Mouse (Mus musculus): ENCODE data around the gene Il16. TPM values are rescaled to one million over a fixed set of nuclear protein-coding genes. Genes with fewer than 3 reads are reported as not detected.

The Il16 gene
- total RNA-seq (2014; rRNA removed; ENCODE audit: low replicate concordance) (4.3 and 4.6 TPM in 2 replicates), polyA plus RNA-seq (2015; fragmentation: Nextera tagmentation; extraction: Ambion mirVana) (3.2 and 3.3 TPM in 2 replicates)

DNA sequence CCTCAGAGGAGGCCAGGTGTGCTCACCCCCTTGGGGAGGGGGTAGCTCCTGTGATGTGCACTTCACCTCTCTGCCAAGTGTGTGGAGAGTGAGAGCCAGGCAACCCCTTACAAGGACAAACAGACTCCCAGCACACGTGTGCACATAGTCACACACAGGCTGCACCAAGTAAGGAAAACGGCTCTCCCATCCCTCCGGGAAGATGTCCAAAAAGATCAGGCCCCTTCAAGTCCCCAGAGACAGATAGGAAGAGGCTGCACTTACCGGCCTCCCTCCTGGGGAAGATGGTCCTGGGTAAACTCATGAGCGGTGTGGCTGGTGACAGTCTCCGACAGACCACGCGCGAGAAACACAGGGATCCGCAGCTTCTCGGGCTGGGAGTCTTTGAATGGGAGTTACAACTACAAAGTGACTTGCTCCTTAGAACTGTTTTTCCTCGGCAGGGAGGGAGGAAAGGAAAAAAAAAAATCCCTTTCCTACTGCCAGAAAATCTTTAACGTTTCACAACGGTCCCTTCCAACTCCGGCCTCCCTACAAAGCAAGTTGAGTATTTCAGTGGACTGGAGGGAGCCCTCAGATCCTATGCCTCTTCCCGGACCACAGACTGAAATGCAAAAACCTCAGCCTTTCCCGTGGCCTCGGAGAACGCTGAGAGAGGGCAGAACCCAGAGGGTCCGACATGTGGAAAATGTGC lies at the start of gene Il16:
TSS of gene Il16 (minus strand) at position 314 of the 694 bp plus-strand sequence.
- ATAC-seq (ENCODE audit: insufficient read depth, low read depth) (peak; percentile 47), DNase-seq (ENCODE audit: low spot score) (no peak)
- Histone ChIP-seq H3K4me1 (ENCODE audit: control insufficient read depth, insufficient read depth) (peaks cover 4% of the 10 kb centered on the region; the same call in 1 of the 2 replicates), H3K9ac (replicated peaks; ENCODE audit: low read depth, low read length) (no peak within 1 kb of the TSS), H3K4me2 (ENCODE audit: low read depth, low read length) (peak within 1 kb of the TSS; percentile 47), H3K9me3 (replicated peaks; ENCODE audit: control insufficient read depth, low read length) (no peaks in the 10 kb centered on the region), H3K36me3 (replicated peaks; ENCODE audit: control insufficient read depth, insufficient read depth, low read length) (no peaks in the 10 kb centered on the region), H3K4me3 (ENCODE audit: low read depth, low read length) (peak within 1 kb of the TSS; percentile 26), H3K27me3 (ENCODE audit: control insufficient read depth, insufficient read depth, low read length) (0 out of 2 replicates have a peak, but pooled peaks cover 4% of the 10 kb centered on the region), H3K27ac (ENCODE audit: low read depth) (peak within 1 kb of the TSS; percentile 50)
- WGBS: 18% methylated on average over 20 of the region's 20 CpGs
- TF ChIP-seq EP300 (IDR thresholded peaks at IDR 0.05; ENCODE audit: low read depth) (no peak), CTCF (IDR thresholded peaks at IDR 0.05; ENCODE audit: low read depth) (no peak)

- no peaks in the 10 kb centered on the region for H3K4me1 ChIP-seq (ENCODE audit: control insufficient read depth, insufficient read depth)
- H3K27me3 ChIP-seq (ENCODE audit: control insufficient read depth, insufficient read depth, low read length): no peaks in the 10 kb centered on the region
- H3K9ac ChIP-seq (replicated peaks; ENCODE audit: low read depth, low read length): no peak within 1 kb of the TSS
- TF ChIP-seq CTCF (IDR thresholded peaks at IDR 0.05; ENCODE audit: low read depth) (no peak), EP300 (IDR thresholded peaks at IDR 0.05; ENCODE audit: low read depth) (no peak)
- peak; percentile 68 for ATAC-seq (ENCODE audit: insufficient read depth, low read depth)
- DNase-seq (ENCODE audit: low spot score): peak; percentile 36
- no peak within 1 kb of the TSS for H3K27ac ChIP-seq (ENCODE audit: low read depth)
- no peak within 1 kb of the TSS for H3K4me2 ChIP-seq (ENCODE audit: low read depth, low read length)
- H3K9me3 ChIP-seq (replicated peaks; ENCODE audit: control insufficient read depth, low read length): no peaks in the 10 kb centered on the region
- H3K36me3 ChIP-seq (replicated peaks; ENCODE audit: control insufficient read depth, insufficient read depth, low read length): no peaks in the 10 kb centered on the region
- 12% methylated on average over 14 of the region's 14 CpGs for WGBS
- H3K4me3 ChIP-seq (ENCODE audit: low read depth, low read length): no peak within 1 kb of the TSS
Measured at GRCm38 (mm10) chr7:83794705-83795104, 49.2 kb upstream of the Il16 start, which contains the start of gene Cfap161. Cfap161 (minus strand) TSS chr7:83794880.

DNA sequence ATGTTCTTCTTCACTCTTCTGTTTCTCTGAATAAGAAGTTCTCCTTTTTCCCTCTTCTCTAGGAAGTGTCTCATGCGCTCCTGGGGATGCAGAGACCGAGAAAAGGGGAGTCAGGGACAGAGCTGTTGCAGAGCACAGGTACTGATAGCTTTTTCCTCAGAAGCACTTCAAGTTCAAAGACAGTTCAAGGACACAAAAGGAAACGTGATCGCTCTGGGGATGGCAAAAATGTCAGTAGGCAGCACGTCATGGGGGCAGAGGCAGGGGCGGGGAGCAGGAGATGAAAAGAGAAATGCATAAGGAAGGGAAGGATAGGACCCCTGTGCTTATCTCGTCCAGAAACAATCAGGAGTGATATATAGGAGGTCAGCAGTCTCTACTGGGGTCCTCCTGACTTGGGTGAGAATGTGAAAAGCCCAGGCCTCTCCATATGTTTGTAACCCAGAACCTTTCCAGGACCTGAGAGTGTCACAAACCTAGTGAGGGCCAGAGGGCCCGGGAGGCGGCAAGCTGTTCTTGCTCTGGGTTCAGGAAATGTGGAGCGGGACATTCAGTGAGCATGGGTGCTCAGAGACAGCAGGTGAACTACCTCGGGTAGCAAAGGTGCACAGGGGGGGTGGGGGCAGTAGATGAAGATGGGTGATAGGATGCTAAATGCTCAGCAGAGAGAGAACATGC lies 48.6 kb upstream of the Il16 start:
- no peak overlapping the region for H3K27ac ChIP-seq (ENCODE audit: low read depth)
- H3K4me2 ChIP-seq (ENCODE audit: low read depth, low read length): no peak overlapping the region
- H3K27me3 ChIP-seq (ENCODE audit: control insufficient read depth, insufficient read depth, low read length): no peaks in the 10 kb centered on the region
- no peak overlapping the region for H3K9ac ChIP-seq (replicated peaks; ENCODE audit: low read depth, low read length)
- DNase-seq (ENCODE audit: low spot score): no peak
- no peaks in the 10 kb centered on the region for H3K4me1 ChIP-seq (ENCODE audit: control insufficient read depth, insufficient read depth)
- no peaks in the 10 kb centered on the region for H3K9me3 ChIP-seq (replicated peaks; ENCODE audit: control insufficient read depth, low read length)
- H3K36me3 ChIP-seq (replicated peaks; ENCODE audit: control insufficient read depth, insufficient read depth, low read length): no peaks in the 10 kb centered on the region
- WGBS: 27% methylated on average over 11 of the region's 11 CpGs
- no peak overlapping the region for H3K4me3 ChIP-seq (ENCODE audit: low read depth, low read length)
- TF ChIP-seq CTCF (IDR thresholded peaks at IDR 0.05; ENCODE audit: low read depth) (no peak), EP300 (IDR thresholded peaks at IDR 0.05; ENCODE audit: low read depth) (no peak)
- peak; percentile 20; the same call in 1 of the 2 replicates for ATAC-seq (ENCODE audit: insufficient read depth, low read depth)

- Histone ChIP-seq H3K4me2 (ENCODE audit: low read depth, low read length) (no peak overlapping the region), H3K36me3 (replicated peaks; ENCODE audit: control insufficient read depth, insufficient read depth, low read length) (no peaks in the 10 kb centered on the region), H3K9ac (replicated peaks; ENCODE audit: low read depth, low read length) (no peak overlapping the region), H3K9me3 (replicated peaks; ENCODE audit: control insufficient read depth, low read length) (no peaks in the 10 kb centered on the region), H3K27me3 (ENCODE audit: control insufficient read depth, insufficient read depth, low read length) (no peaks in the 10 kb centered on the region), H3K4me3 (ENCODE audit: low read depth, low read length) (no peak overlapping the region), H3K27ac (ENCODE audit: low read depth) (no peak overlapping the region), H3K4me1 (ENCODE audit: control insufficient read depth, insufficient read depth) (0 out of 2 replicates have a peak, but pooled peaks cover 4% of the 10 kb centered on the region)
- ATAC-seq (ENCODE audit: insufficient read depth, low read depth) (no peak), DNase-seq (ENCODE audit: low spot score) (no peak)
- 88% methylated on average over 4 of the region's 4 CpGs for WGBS
- no peak for TF ChIP-seq EP300 (IDR thresholded peaks at IDR 0.05; ENCODE audit: low read depth)
- no peak for TF ChIP-seq CTCF (IDR thresholded peaks at IDR 0.05; ENCODE audit: low read depth)
Measured at GRCm38 (mm10) chr7:83780881-83781280, 35.4 kb upstream of the Il16 start.

DNA sequence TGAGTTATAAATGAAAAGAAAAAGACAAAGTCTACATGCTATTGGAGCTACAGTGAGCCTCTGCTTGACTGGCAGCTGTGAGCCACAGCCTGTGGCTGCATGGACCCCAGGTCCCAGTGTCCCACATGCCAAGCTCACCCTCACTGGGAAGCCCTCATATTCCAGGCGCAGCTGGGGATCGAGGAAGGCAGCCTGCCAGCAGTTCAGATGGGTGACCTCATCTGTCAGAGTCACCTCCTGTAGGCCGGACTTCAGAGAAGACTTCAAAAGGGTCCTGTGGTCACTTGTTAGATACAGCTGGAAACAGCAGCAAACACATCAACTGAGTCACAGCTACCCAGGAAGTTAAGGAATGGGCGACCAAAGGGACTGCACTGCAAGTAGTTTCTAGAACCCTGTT lies 34.5 kb upstream of the Il16 start:
- Histone ChIP-seq H3K9ac (replicated peaks; ENCODE audit: low read depth, low read length) (no peak overlapping the region), H3K4me1 (ENCODE audit: control insufficient read depth, insufficient read depth) (0 out of 2 replicates have a peak, but pooled peaks cover 4% of the 10 kb centered on the region), H3K4me3 (ENCODE audit: low read depth, low read length) (no peak overlapping the region), H3K27me3 (ENCODE audit: control insufficient read depth, insufficient read depth, low read length) (no peaks in the 10 kb centered on the region), H3K4me2 (ENCODE audit: low read depth, low read length) (no peak overlapping the region), H3K36me3 (replicated peaks; ENCODE audit: control insufficient read depth, insufficient read depth, low read length) (no peaks in the 10 kb centered on the region), H3K9me3 (replicated peaks; ENCODE audit: control insufficient read depth, low read length) (no peaks in the 10 kb centered on the region), H3K27ac (ENCODE audit: low read depth) (no peak overlapping the region)
- DNase-seq (ENCODE audit: low spot score): no peak
- ATAC-seq (ENCODE audit: insufficient read depth, low read depth): no peak; the same call in 1 of the 2 replicates
- 34% methylated on average over 4 of the region's 4 CpGs for WGBS
- TF ChIP-seq CTCF (IDR thresholded peaks at IDR 0.05; ENCODE audit: low read depth) (no peak), EP300 (IDR thresholded peaks at IDR 0.05; ENCODE audit: low read depth) (no peak)
